Mouse (Mus musculus): ENCODE results near the gene Carmil1.

GRCm38 (mm10) chr13:24108282-24108681 lies 172.3 kb downstream of the Carmil1 start:
- TF ChIP-seq TBP (IDR thresholded peaks at IDR 0.05; ENCODE audit: low read depth, low read length), result no peak
- no peak for TF ChIP-seq MAFK (IDR thresholded peaks at IDR 0.05; ENCODE audit: borderline replicate concordance, low read depth, low read length)
- no peak for TF ChIP-seq SIN3A (IDR thresholded peaks at IDR 0.05; ENCODE audit: low read length)
- no peak for TF ChIP-seq HCFC1 (IDR thresholded peaks at IDR 0.05; ENCODE audit: low read depth, low read length)
- no peak for TF ChIP-seq POLR2AphosphoS5 (IDR thresholded peaks at IDR 0.05; ENCODE audit: borderline replicate concordance, low read depth, low read length)
- no peak for TF ChIP-seq CHD1 (IDR thresholded peaks at IDR 0.05; ENCODE audit: low read depth, low read length)
- TF ChIP-seq USF2 (IDR thresholded peaks at IDR 0.05; ENCODE audit: borderline replicate concordance in 1 of 2, insufficient read depth in 1 of 2, low read depth in 1 of 2, low read length in 2 of 2), result no peak
- no peak for TF ChIP-seq USF1 (IDR thresholded peaks at IDR 0.05; ENCODE audit: low read depth, low read length)
- TF ChIP-seq CTCF (IDR thresholded peaks at IDR 0.05 in 2 of 3, conservative IDR thresholded peaks at IDR 0.05 in 1 of 3; ENCODE audit: control insufficient read depth in 1 of 3, insufficient read depth in 1 of 3, low read depth in 2 of 3, low read length in 3 of 3, poor library complexity in 1 of 3, severe bottlenecking in 1 of 3), result no peak
- TF ChIP-seq BHLHE40 (IDR thresholded peaks at IDR 0.05; ENCODE audit: borderline replicate concordance, low read depth, low read length), result no peak

Data from MEL (cell line).